ENCODE assay signal across 8 mouse cellular contexts in genomic region chr13:49421606-49421917, GRCm38 (mm10). TPM values are rescaled to one million over a fixed set of nuclear protein-coding genes. Genes with fewer than 3 reads are reported as not detected.
A peak's percentile ranks its signal among the peaks of the same experiment; 100 is the strongest.
DNase-seq lines count a peak whose midpoint lies in the region; ATAC-seq lines count a peak whose summit lies in the region.

No protein-coding gene starts in this region.

- no peaks in the 10 kb centered on the region for H3K36me3 ChIP-seq in lung, embryonic 16.5 days (ENCODE audit: control insufficient read depth, insufficient read depth, low read length)
- no peaks in the 10 kb centered on the region for H3K36me3 ChIP-seq in heart, embryonic 13.5 days
- H3K36me3 ChIP-seq in liver, embryonic 13.5 days: no peaks in the 10 kb centered on the region
- no peaks in the 10 kb centered on the region for H3K36me3 ChIP-seq in splenic B cell, adult 2 months (ENCODE audit: control insufficient read depth, insufficient read depth, low read length, poor library complexity, severe bottlenecking)

- DNase-seq in lung, postnatal 4 days: no peak
- no peak for DNase-seq in liver, embryonic 13.5 days
- DNase-seq in splenic B cell, adult 2 months (ENCODE audit: low read depth, low spot score): peak; percentile 30
- no peak for DNase-seq in retina, postnatal 1 day
- no peak for DNase-seq in spleen, adult 12 weeks (ENCODE audit: low spot score)

- ATAC-seq in lung, embryonic 16.5 days (ENCODE audit: low read depth): no peak; the same call in 1 of the 2 replicates
- peak; percentile 26 for ATAC-seq in common myeloid progenitor, adult 5-6 weeks (replicated peaks; ENCODE audit: low read depth, poor library complexity, severe bottlenecking)
- ATAC-seq in heart, embryonic 13.5 days (ENCODE audit: extremely low read depth, insufficient number of reproducible peaks, low FRiP score, low TSS enrichment): no peak
- peak; percentile 35 for ATAC-seq in liver, embryonic 13.5 days (ENCODE audit: low read depth)

- H3K9me3 ChIP-seq in lung, embryonic 16.5 days (ENCODE audit: control insufficient read depth, low read length): no peaks in the 10 kb centered on the region
- H3K9me3 ChIP-seq in heart, embryonic 13.5 days: no peaks in the 10 kb centered on the region
- no peaks in the 10 kb centered on the region for H3K9me3 ChIP-seq in liver, embryonic 13.5 days (replicated peaks)

- peak overlapping the region; percentile 92 for H3K4me2 ChIP-seq in lung, embryonic 16.5 days (ENCODE audit: low read depth, low read length)
- peak overlapping the region; percentile 99 for H3K4me2 ChIP-seq in heart, embryonic 13.5 days
- H3K4me2 ChIP-seq in liver, embryonic 13.5 days: peak overlapping the region; percentile 98

- peak overlapping the region; percentile 92 for H3K4me3 ChIP-seq in lung, embryonic 16.5 days (ENCODE audit: low read length)
- peak overlapping the region; percentile 93 for H3K4me3 ChIP-seq in heart, embryonic 13.5 days
- peak overlapping the region; percentile 86 for H3K4me3 ChIP-seq in liver, embryonic 13.5 days (replicated peaks)

- WGBS in lung, embryonic 16.5 days: under 1% methylated on average over 15 of the region's 15 CpGs
- 1% methylated on average over 15 of the region's 15 CpGs for WGBS in heart, embryonic 13.5 days
- WGBS in liver, embryonic 13.5 days (ENCODE audit: insufficient replicate concordance): under 1% methylated on average over 15 of the region's 15 CpGs

- H3K27ac ChIP-seq in lung, embryonic 16.5 days (ENCODE audit: low read length): peak overlapping the region; percentile 47; the same call in 1 of the 2 replicates
- peak overlapping the region; percentile 78 for H3K27ac ChIP-seq in heart, embryonic 13.5 days (replicated peaks)
- H3K27ac ChIP-seq in liver, embryonic 13.5 days: peak overlapping the region; percentile 84

- H3K27me3 ChIP-seq in lung, embryonic 16.5 days (ENCODE audit: control insufficient read depth, insufficient read depth, low read depth, low read length): no peaks in the 10 kb centered on the region
- H3K27me3 ChIP-seq in heart, embryonic 13.5 days (replicated peaks): peaks cover 8% of the 10 kb centered on the region; the same call in 1 of the 2 replicates
- H3K27me3 ChIP-seq in liver, embryonic 13.5 days: no peaks in the 10 kb centered on the region
- H3K27me3 ChIP-seq in splenic B cell, adult 2 months (ENCODE audit: control insufficient read depth, insufficient read depth, low read length, poor library complexity, severe bottlenecking): no peaks in the 10 kb centered on the region

- peaks cover 14% of the 10 kb centered on the region for H3K4me1 ChIP-seq in lung, embryonic 16.5 days (replicated peaks; ENCODE audit: control insufficient read depth, insufficient read depth, low read length)
- H3K4me1 ChIP-seq in heart, embryonic 13.5 days: peaks cover 29% of the 10 kb centered on the region
- H3K4me1 ChIP-seq in liver, embryonic 13.5 days (replicated peaks): peaks cover 59% of the 10 kb centered on the region

- H3K9ac ChIP-seq in lung, embryonic 16.5 days (ENCODE audit: low read length): peak overlapping the region; percentile 87
- H3K9ac ChIP-seq in heart, embryonic 13.5 days: peak overlapping the region; percentile 90
- peak overlapping the region; percentile 89 for H3K9ac ChIP-seq in liver, embryonic 13.5 days

RNA-seq across cellular contexts. Expression of gene Ippk, which starts 0.5 kb away (rescaled TPM):
- 15.7 and 16.2 TPM in 2 replicates for polyA plus RNA-seq in lung, embryonic 16.5 days (2015; fragmentation: Nextera tagmentation; extraction: Ambion mirVana)
- 8.4 and 11.3 TPM in 2 replicates for total RNA-seq in common myeloid progenitor, adult 5-6 weeks (2017)
- 11.5 and 12.5 TPM in 2 replicates for polyA plus RNA-seq in heart, embryonic 13.5 days (2015; fragmentation: Nextera tagmentation; extraction: Ambion mirVana)
- 10.1 and 11.7 TPM in 2 replicates for polyA plus RNA-seq in liver, embryonic 13.5 days (2015; fragmentation: Nextera tagmentation; extraction: Ambion mirVana)

Comparison
In these comparisons a context has a peak if more than half of its experiments do, and no peak if none do; other contexts are left out.
1. ATAC-seq: peak in common myeloid progenitor, adult 5-6 weeks (single experiment) and liver, embryonic 13.5 days (single experiment); none in lung, embryonic 16.5 days (single experiment) and heart, embryonic 13.5 days (single experiment).
2. Peak in every context shown above with its lines, with median percentiles within 50 percentile points of each other: H3K27ac ChIP-seq, H3K4me2 ChIP-seq, H3K4me3 ChIP-seq and H3K9ac ChIP-seq.